Mouse (Mus musculus): ENCODE measurements around the gene Ccdc151.
A peak's percentile ranks its signal among the peaks of the same experiment; 100 is the strongest.

Ccdc151 gene

DNA sequence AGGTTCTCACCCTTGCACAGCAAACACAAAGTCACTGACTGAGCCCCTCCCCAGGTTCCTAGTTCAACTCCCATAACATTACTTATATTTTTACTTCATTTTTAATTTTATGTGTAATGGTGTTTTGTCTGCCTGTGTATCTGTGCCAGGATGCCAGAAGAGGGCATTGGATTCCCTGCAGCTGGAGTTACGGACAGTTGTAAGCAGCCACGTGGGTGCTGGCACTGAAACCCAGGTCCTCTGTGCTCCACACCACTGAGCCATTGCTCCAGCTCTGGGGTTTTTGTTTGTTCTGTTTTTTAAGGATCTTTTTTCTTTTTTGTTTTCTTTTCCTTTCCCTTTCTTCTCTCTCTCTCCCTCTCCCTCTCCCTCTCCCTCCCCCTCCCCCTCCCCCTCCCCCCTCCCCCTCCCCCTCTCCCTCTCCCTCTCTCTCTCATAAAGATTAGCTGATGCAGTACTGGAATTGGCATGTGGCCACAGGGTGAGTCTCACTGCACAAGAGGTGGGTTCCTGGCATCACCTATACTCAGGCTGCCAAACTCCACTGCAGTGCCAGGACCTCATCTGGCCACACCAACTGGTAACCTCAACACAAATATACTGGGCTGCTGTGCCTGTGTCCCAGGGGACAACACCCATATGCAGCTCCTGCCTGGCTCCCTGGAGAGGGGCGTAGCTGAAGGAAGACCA, 6.1 kb downstream of the Ccdc151 start:
- DNase-seq (ENCODE audit: extremely low read depth, low read depth): no peak

DNA sequence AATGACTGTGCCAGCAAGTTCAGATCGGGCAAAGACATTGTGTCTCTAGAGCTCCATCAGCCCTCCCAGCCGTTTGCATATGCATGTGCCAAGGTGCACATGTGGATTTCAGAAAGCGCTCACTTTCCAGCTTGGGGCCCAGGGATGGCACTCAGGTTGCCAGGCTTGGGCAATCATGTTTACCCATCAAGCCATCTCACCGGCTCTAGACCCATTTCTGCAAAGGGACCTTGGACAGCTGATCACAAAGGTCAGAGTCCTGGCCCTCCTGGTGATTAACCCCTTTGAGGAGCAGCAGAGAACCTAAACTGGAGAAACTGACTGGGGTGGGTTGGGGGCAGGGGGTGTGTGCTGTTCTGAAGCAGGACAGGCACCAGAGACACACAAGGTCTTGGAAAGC, 10.2 kb downstream of the Ccdc151 start:
- DNase-seq (ENCODE audit: extremely low read depth, low read depth): no peak

DNA sequence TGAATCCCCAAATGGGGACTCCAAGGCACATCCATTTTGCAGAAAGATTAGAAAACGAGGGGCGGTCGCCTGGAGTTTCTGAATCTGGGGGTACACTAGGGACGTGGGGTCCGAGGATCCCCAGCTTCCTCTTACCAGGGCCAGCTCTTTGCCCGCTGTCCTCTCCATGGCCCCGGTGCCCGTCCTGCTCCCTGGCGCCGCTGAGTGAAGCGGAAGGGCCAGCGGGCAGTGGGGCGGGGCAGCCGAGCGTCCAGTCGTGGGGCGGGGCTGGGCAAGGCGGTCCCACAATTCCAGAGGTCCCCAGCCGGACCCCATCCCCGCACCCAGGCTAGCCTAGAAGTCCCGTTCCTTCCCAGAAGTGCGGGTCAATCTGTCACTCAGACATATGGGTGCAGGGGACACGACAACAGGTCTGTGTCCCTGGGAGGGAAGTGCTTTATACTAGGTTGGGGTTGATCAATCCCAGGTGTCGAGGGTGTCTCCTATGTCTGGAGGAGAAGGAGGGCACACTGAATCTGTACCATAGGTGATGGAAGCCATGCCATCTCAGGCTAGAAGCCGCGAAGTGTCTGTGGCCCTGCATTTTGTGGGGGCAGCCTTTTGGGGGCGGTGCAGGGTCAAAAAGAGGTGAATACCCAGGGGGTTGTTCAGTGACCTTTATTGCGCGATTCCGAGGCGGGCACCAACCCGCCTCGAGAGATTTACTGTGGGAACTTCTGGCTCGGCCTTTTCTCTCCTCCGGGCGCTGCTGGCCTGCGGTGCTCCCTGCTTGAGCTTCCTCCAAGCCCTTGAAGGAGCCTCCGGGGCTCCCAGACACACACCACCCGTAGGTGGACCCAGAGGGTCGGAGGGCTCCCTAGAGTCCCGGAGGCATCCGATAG, 13.0 kb downstream of the Ccdc151 start, which contains the start of gene Rgl3:
TSS of gene Rgl3 (minus strand) at position 217 of the 881 bp plus-strand sequence.
- DNase-seq (ENCODE audit: extremely low read depth, low read depth): no peak

DNA sequence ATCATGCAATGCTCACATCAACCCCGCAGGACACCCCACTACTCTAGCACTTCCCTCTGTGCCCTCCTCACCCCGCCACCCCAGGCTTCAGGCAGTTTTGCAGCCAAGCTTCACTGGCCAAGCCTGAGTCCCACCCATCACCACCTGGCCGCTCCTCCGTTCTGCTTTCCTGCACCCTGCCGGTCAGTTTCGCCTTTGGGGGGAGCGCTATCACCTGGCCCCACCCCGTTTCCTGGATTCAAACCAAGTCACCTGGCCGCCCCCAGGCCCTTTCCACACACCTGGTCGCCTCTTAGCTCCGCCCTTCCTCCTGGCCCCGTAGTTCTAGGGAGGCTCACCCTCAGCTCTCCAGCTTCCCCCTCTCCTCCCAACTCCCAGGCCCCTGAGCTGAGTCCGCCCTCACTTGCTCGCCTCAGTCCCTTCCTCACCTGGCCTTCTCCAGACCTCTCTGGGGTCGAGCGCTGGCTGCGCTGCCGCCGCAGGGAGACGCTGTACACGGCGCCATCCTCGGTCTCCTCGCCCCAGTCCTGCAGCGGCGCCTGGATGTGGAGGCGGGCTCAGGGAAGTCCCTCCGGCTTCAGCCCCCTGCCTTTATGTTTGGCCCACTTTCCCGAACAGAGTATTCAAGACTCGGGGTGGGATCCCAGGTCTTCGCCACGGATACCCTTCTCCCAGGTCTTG, 13.9 kb downstream of the Ccdc151 start:
- no peak for DNase-seq (ENCODE audit: extremely low read depth, low read depth)

DNA sequence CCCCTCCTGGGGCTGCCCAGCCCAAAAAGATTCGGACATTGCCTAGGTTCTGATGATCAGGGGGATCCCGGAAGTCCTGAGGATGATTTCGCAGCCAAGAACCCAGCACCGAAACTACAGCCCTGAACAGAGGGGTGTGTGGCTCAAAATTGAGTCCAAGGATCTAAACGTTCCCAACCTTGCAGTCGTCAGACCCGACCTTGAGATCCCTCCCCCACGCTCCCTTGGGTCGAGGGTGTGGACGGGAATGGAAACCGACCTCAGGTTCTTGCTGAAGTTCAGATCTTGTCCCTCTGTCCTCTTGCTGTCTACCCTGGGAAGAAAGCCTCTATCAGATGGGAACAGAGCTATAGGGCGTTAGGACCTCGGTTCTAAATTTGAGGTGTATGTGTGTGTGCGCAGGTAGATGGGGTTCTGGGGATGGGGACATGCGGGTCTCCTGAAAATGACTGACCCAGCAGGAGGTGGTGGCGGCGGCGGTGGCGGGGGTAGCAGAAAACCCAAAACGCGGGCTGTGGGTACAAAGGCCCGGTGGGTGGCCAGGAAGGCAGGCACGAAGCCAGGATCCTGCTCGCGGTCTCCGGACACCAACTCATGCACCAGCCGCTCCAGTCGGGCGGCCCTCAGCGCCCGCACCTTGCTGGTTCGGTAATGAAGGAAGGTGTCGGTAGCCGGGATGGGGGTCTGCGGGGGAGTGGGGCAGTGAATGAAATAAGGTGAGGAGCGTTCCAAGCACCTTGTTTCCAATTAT, 14.7 kb downstream of the Ccdc151 start:
- DNase-seq (ENCODE audit: extremely low read depth, low read depth): no peak

DNA sequence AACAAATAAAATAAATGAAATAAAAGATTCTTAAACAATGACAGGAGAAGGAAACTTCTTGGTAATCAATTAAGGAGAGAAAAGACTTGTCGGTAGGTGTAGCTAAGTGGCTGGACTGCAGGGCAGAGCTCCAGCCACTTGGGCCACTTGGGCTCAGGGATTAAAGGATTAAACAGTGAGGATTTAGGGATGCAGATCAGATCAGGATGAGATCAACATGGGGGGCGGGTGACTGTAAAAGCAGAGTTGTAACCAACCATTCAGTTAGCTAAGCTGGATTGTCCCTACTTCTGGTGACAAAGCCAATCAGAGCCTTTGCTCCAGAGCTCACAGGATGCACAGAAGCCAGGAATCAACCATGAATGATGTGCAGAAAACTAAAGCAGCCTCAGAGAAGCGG, 18.5 kb downstream of the Ccdc151 start:
- no peak for DNase-seq (ENCODE audit: extremely low read depth, low read depth)

DNA sequence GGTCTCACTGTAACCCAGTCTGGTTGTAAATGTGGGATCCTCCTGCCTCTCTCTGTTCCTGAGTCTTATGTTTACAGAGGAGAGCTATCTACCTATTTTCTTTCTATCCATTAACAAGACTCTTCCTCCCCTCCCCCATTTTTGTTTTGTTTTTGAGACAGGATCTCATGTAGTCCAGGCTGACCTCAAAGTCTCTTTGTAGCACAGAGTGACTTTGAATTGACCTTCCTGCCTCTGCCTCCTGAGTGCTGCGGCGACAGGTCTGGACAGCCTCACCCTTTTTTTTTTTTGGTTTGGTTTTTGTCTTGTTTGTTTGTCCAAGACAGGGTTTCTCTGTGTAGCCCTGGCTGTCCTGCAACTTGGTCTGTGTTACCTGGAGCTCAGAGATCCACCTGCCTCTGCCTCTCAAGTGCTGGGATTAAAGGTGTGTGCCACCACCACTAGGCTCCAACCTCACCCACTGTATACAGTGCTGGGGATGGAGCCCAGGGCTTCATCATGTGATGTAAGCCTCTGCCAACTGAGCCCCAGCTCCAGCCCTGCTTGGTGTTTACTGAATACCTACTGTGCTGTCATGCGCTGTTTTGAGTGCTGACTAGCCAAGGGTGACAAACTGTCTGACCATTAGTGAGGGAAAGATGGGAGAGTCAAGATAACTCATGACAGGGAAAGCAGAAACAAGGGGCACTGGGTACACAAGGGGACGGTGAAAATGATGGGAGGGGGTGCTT, 23.9 kb downstream of the Ccdc151 start:
- DNase-seq (ENCODE audit: extremely low read depth, low read depth): no peak

DNA sequence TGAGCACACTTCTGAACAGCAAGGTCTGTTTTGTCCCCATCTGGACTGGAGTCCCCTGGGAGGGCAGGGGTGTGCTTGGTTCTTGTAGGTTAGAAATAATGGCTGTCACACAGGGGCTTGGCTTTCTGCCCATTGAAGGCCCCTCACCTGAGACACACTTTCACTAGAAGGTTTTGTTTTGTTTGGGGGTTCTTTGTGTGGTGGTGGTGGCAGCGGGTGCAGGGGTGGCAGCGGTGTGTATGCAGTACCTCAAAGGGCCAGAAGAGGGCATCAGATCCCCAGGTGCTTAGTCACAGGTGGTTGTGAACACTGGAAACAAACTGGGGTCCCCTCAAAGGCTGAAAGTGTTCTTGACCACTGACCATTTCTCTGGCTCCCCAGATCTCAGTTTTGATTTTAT, 24.5 kb downstream of the Ccdc151 start:
- no peak for DNase-seq (ENCODE audit: extremely low read depth, low read depth)

DNA sequence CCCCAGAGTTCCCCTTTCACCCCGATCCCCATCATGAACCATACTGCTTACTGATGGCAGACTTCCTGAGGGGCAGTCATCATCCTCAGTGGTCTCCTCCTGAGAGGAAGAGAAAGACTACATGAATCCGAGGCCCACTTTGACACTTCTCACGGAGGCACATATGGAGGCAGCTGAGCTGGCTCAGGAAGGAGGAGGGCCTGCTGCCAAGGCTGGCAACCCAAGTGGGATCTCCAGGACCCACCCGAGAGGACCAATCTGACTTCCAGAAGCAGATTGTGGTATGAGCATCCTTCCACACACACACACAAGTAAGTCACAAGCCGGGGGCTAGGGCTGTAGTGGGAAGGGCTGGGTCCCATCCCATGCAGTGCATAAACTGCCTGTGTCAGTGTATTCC, 25.1 kb downstream of the Ccdc151 start:
- DNase-seq (ENCODE audit: extremely low read depth, low read depth): no peak

DNA sequence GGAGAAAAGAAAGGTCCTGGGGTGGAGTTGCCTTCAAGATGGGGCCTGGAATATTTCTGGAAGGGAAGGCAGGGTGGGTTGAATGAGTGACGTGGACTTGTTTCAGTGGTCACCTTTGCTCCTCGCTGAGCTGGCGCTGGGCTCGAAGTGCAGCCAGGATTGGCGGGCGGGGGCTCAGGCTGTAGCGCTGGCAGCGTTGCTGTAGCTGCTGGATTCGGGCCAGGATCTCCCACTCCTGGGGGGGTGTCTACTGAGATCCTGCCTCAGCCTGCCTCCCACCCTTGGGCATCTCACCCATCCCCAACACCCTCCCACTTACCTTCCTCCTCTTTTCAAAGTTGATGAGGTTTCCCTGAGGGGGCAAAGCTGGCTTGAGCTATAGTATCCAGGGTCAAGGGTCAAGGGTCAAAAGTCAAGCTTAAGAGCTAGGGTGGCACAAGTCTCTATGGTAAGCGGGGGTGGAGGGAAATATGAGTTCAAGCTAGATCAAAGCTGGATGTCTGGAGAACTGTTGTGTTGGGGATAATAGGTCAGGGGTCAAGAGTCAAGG, 25.7 kb downstream of the Ccdc151 start:
- DNase-seq (ENCODE audit: extremely low read depth, low read depth): no peak

DNA sequence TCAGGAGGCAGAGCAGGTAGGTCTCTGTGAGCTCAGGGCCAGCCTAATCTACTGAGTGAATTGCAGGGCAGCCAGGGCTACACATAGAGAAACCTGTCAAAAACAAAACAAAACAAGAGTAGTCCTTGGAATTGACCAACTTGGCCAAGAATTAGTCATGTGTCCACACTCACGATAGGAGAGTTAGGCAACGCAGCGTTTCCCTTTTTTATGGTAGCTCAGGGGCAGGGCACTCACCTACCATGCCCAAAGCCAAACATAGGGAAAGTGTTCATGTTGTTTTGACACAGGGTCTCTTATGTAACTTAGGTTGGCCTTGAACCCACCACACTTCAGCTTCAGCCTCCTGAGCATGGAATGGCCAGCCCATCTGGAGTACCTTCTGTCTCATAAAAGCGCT, 33.1 kb downstream of the Ccdc151 start:
- no peak for DNase-seq (ENCODE audit: extremely low read depth, low read depth)

DNA sequence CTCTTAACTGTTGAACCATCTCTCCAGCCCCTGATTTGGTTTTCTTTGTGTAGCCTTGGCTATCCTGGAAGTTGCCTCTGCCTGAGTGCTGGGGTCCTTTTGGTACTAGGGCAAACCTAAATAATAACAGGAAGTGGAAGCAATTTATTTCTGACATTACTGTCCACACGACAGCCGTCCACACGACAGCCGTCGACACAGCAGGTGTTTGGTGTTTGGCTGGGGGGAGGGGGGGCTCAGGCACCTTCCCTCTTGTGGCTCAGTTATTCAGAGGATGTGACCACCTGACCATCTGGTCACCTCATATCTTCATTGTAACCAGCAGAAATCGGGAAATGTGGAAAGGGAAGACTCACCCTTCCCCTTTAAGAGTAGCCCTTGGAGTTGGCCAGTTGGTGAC, 33.6 kb downstream of the Ccdc151 start:
- no peak for DNase-seq (ENCODE audit: extremely low read depth, low read depth)

DNA sequence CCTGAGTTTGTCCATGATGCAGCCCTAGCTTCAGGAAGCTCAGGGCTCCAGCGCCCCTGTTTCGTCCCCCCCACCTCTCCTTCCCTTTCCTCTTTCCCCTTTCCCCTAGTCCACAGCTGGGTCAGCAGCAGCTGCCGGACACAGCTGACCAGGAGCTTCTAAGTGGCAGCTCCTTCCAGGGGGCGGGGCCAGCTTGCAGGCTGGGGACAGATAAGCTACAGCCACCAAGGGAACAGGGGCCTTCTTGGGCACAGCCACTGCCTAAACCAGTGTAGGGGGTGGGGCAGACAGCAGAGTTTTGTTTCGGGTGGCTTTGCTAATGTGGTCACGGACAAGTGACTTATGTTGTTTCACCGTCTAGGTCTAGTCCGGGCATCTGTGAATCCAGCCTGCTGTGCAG, 39.0 kb downstream of the Ccdc151 start, which contains the start of gene Epor:
TSS of gene Epor (minus strand) at position 90 of the 400 bp plus-strand sequence.
- peak; percentile 82 for DNase-seq (ENCODE audit: extremely low read depth, low read depth)

DNA sequence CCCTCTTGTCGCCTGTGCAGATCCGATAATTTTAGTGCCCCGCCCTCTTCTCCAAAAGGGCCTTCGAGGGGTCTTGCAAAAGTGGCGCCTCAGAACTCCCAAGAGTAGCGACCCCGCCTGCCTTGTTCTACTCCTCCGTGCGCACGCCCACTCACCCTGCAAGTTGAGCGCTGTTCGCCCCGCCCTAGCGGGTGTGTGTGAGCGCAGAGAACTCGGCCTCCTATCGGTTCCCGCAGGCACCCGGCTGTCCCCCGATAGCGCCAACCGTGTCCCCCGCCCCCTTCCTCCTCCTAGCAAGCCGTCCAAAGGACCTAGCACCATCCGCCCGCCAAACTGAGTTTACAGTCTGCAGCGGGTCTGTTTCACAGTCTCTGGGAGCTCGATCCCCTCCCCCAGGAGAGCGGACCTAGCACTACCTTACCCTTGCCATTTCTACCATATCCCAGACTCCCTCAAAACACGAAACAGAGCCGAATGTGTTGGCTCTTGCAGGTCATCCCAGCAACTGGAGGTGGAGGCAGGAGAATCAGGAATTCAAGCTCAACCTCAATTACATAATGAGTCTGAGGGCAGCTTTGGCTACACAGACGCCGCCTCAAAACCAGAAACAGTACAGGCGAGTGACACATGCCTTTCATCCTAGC, 39.9 kb downstream of the Ccdc151 start:
- peak; percentile 99 for DNase-seq (ENCODE audit: extremely low read depth, low read depth)

DNA sequence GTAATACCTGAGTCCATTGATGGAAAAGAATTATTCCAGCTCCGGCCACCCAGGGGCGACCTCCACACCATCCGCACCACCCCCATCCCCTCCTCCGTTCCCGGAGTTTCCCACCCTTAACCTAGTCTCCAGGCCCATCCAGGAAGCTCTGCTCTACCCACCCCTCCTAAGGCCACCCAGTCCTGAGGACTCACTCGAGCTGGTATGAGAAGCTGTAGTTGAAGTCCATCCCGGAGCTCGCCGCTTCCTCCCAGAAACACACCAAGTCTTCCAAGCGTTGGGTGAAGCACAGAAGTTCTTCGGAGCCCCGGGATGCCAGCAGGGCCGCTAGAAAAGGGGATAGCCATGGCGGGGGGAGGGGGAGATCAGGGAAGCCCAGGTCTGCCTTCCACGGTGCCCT, 40.4 kb downstream of the Ccdc151 start:
- no peak for DNase-seq (ENCODE audit: extremely low read depth, low read depth)

DNA sequence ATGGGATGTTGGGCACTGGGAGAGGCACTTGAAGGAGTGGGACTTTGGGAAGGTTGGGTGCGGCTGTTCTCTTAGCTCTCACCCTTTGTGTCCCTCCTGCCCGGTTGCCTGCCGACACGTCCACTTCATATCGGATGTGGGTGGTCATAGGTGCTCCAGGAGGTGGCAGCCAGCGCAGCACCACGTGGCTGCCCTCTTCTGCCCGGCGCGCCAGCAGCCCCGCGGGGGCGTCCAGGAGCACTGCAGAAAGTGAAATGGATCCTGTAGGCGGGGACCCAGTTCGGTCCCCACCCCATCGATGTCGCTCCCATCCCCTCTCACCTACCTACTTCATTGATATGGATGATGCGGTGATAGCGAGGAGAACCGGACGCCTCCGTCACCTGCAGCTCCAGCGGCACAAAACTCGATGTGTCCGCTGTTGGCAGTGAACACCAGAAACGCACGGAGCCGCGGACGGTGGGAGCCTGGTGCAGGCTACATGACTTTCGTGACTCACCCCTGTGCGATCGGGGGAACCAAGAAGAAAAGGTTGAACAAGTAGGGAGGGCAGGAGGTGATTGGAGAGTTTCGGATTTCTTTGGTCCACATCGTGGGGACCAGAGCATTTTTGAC, 41.0 kb downstream of the Ccdc151 start:
- DNase-seq (ENCODE audit: extremely low read depth, low read depth): no peak

DNA sequence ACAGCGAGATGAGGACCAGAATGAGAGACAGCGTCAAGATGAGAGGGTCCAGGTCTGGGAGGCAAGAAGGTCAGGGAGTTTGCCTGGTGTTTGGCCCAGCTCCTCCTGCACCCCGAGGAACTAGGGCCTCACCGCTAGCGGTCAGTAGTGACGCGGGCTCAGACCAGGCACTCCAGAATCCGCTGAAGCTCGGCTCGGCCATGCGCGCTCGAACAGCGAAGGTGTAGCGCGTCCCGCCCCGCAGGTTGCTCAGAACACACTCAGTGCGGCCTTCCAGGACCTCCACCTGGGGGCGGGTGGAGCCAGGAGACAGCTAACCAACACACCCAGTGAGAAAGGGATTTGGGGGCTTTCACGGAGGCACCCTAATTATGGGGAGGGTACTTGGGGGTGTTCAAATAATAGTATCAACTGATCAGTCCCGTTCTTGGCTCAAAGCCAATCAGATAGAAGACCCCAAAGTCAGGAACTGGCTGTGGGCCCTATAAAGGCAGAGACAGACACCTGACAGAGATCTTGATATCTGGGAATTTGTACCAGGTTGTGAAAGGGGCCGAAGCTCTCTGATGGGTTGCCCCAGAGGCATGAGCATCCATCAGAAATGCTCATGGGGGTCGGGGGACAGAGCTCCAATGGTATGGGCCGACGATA, 41.8 kb downstream of the Ccdc151 start:
- no peak for DNase-seq (ENCODE audit: extremely low read depth, low read depth)

DNA sequence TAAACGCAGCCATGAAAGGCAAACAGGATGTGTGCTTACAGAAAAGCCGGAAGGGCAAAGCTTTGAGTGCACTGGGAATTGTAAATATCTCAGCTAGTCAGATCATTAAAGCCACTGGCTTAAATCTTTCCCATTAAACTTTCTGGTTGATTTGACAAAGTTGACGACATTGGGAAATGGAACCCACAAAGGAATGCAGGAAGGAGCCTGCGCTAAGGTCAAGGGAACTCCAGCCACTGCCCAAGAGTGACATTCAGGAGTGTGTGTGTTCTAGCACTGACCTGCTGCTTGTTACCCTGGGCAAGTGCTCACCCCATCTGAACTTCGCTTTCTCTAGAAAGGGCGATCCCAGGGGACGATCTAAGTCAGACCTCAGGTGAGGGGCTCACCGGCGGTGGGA, 42.3 kb downstream of the Ccdc151 start:
- DNase-seq (ENCODE audit: extremely low read depth, low read depth): no peak

DNA sequence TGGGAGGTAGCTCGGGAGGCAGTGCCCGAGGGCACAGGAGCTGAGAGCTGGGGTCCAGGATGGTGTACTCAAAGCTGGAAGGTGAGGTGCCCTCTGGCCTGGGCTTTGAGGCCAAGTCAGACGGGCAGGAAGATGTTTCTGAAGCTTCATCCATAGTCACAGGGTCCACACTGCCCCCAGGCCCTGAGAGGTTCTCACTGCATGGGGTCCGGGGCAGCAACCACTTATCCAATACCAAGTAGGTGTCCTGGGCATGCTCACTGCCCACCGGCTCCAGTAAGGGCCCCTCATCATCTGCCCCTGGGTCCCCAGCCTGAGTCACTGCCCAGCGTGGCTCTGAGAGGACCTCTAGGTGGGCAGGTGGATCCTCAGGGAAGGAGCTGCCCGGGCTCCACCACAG, 43.2 kb downstream of the Ccdc151 start:
- no peak for DNase-seq (ENCODE audit: extremely low read depth, low read depth)

Data from MEL-GATA-1-ER (cell line).